Mouse (Mus musculus) lung, embryonic 16.5 days (tissue): ENCODE results near the gene Chchd5. TPM values are rescaled to one million over a fixed set of nuclear protein-coding genes. Genes with fewer than 3 reads are reported as not detected.

Experiments used
- ATAC-seq: fragments of 200-750 bp; cut with Nextera tagmentation; 2 replicates; pipeline ENCODE4 v1.8.0; 2017; ENCODE audit warnings: low read depth, mild to moderate bottlenecking, moderate library complexity
- H3K27ac ChIP-seq: fragments of 300-500 bp; sonication (generic); 2 replicates; pipeline ENCODE4 v1.5.1; 2014; ENCODE audit warnings: mild to moderate bottlenecking, control low read depth, low read length
- H3K27me3 ChIP-seq: fragments of 300-500 bp; sonication (generic); 2 replicates; pipeline ENCODE4 v1.6.1; 2014; ENCODE audit warnings: low read depth, low read length, mixed read lengths; ENCODE audit not compliant: control insufficient read depth, insufficient read depth
- H3K36me3 ChIP-seq: fragments of 300-500 bp; sonication (generic); 2 replicates; pipeline ENCODE4 v1.6.1; 2014; ENCODE audit warnings: low read length; ENCODE audit not compliant: control insufficient read depth, insufficient read depth
- H3K4me1 ChIP-seq: fragments of 300-500 bp; sonication (generic); replicated peaks from 2 replicates; pipeline ENCODE4 v1.6.1; 2014; ENCODE audit warnings: low read length, mixed read lengths; ENCODE audit not compliant: control insufficient read depth, insufficient read depth
- H3K4me2 ChIP-seq: fragments of 300-500 bp; sonication (generic); 2 replicates; pipeline ENCODE4 v1.6.1; 2014; ENCODE audit warnings: low read depth, low read length, control low read depth
- H3K4me3 ChIP-seq: fragments of 300-500 bp; sonication (generic); 2 replicates; pipeline ENCODE4 v1.5.1; 2014; ENCODE audit warnings: mild to moderate bottlenecking, low read length, control low read depth
- H3K9ac ChIP-seq: fragments of 300-500 bp; sonication (generic); 2 replicates; pipeline ENCODE4 v1.6.1; 2014; ENCODE audit warnings: low read length, control low read depth
- H3K9me3 ChIP-seq: fragments of 300-500 bp; sonication (generic); 2 replicates; pipeline ENCODE4 v1.6.1; 2016; ENCODE audit warnings: low read length; ENCODE audit not compliant: control insufficient read depth
- WGBS: fragments of 180-500 bp; shearing (Covaris S2); extraction: QIAGEN DNeasy Blood & Tissue Kit; methylation state at CpG from one replicate; pipeline ENCODE4 v1.1.7; 2014; 5-methylcytosine and 5-hydroxymethylcytosine counted together
- polyA plus RNA-seq: library from polyadenylated mRNA; unstranded; fragments of >200 nt; fragmentation: Nextera tagmentation; extraction: Ambion mirVana; gene quantifications from 2 replicates; pipeline ENCODE4 v1.2.1, GENCODE M21; 2015

Gene Chchd5
- polyA plus RNA-seq, 1 experiment from 2014 or later, result 28.3 TPM

GRCm38 (mm10) chr2:129139906-129140305 is 10.4 kb downstream of the Chchd5 start:
- 79% methylated on average over 10 of the region's 10 CpGs for WGBS
- Histone ChIP-seq H3K9me3 (no peaks in the 10 kb centered on the region), H3K4me3 (no peak overlapping the region), H3K4me2 (no peak overlapping the region), H3K27ac (no peak overlapping the region), H3K9ac (no peak overlapping the region), H3K36me3 (no peaks in the 10 kb centered on the region), H3K27me3 (no peaks in the 10 kb centered on the region), H3K4me1 (no peaks in the 10 kb centered on the region)
- no peak for ATAC-seq

GRCm38 (mm10) chr2:129148836-129149235 is 19.3 kb downstream of the Chchd5 start:
- Histone ChIP-seq H3K27me3 (no peaks in the 10 kb centered on the region), H3K4me3 (no peak overlapping the region), H3K9ac (no peak overlapping the region), H3K36me3 (no peaks in the 10 kb centered on the region), H3K4me1 (no peaks in the 10 kb centered on the region), H3K4me2 (no peak overlapping the region), H3K27ac (no peak overlapping the region), H3K9me3 (no peaks in the 10 kb centered on the region)
- ATAC-seq, result no peak
- 65% methylated on average over 2 of the region's 2 CpGs for WGBS

GRCm38 (mm10) chr2:129150386-129150785 is 20.9 kb downstream of the Chchd5 start:
- no peak overlapping the region for H3K27ac ChIP-seq
- H3K9ac ChIP-seq, result no peak overlapping the region
- H3K36me3 ChIP-seq, result no peaks in the 10 kb centered on the region
- no peak overlapping the region for H3K4me2 ChIP-seq
- WGBS, result 76% methylated on average over 5 of the region's 5 CpGs
- H3K9me3 ChIP-seq, result no peaks in the 10 kb centered on the region
- H3K4me1 ChIP-seq, result no peaks in the 10 kb centered on the region
- no peaks in the 10 kb centered on the region for H3K27me3 ChIP-seq
- no peak overlapping the region for H3K4me3 ChIP-seq
- no peak for ATAC-seq

GRCm38 (mm10) chr2:129151111-129151510 is 21.6 kb downstream of the Chchd5 start:
- H3K9me3 ChIP-seq, result no peaks in the 10 kb centered on the region
- H3K4me2 ChIP-seq, result no peak overlapping the region
- no peaks in the 10 kb centered on the region for H3K4me1 ChIP-seq
- no peak overlapping the region for H3K4me3 ChIP-seq
- no peak for ATAC-seq
- 51% methylated on average over 9 of the region's 9 CpGs for WGBS
- H3K36me3 ChIP-seq, result no peaks in the 10 kb centered on the region
- no peaks in the 10 kb centered on the region for H3K27me3 ChIP-seq
- H3K9ac ChIP-seq, result no peak overlapping the region
- no peak overlapping the region for H3K27ac ChIP-seq

- no peaks in the 10 kb centered on the region for H3K9me3 ChIP-seq
- no peaks in the 10 kb centered on the region for H3K36me3 ChIP-seq
- WGBS, result 70% methylated on average over 1 of the region's 1 CpGs
- H3K4me1 ChIP-seq, result no peaks in the 10 kb centered on the region
- no peak overlapping the region for H3K4me2 ChIP-seq
- H3K27me3 ChIP-seq, result no peaks in the 10 kb centered on the region
- no peak overlapping the region for H3K27ac ChIP-seq
- no peak for ATAC-seq
- no peak overlapping the region for H3K4me3 ChIP-seq
- no peak overlapping the region for H3K9ac ChIP-seq
Measured at GRCm38 (mm10) chr2:129152751-129153150, 23.3 kb downstream of the Chchd5 start.

GRCm38 (mm10) chr2:129164815-129165214 is 35.3 kb downstream of the Chchd5 start:
- H3K36me3 ChIP-seq, result no peaks in the 10 kb centered on the region
- no peak overlapping the region for H3K4me3 ChIP-seq
- WGBS, result 59% methylated on average over 5 of the region's 5 CpGs
- no peak overlapping the region for H3K4me2 ChIP-seq
- no peaks in the 10 kb centered on the region for H3K4me1 ChIP-seq
- H3K27me3 ChIP-seq, result no peaks in the 10 kb centered on the region
- H3K9me3 ChIP-seq, result no peaks in the 10 kb centered on the region
- no peak for ATAC-seq
- H3K9ac ChIP-seq, result no peak overlapping the region
- no peak overlapping the region for H3K27ac ChIP-seq

- no peaks in the 10 kb centered on the region for H3K4me1 ChIP-seq
- peak; percentile 88 for ATAC-seq
- WGBS, result 56% methylated on average over 10 of the region's 10 CpGs
Measured at GRCm38 (mm10) chr2:129166466-129167463, 37.3 kb downstream of the Chchd5 start.

GRCm38 (mm10) chr2:129173386-129173785 is 43.9 kb downstream of the Chchd5 start:
- Histone ChIP-seq H3K27ac (no peak overlapping the region), H3K9ac (no peak overlapping the region), H3K4me2 (no peak overlapping the region), H3K4me3 (no peak overlapping the region), H3K36me3 (no peaks in the 10 kb centered on the region), H3K9me3 (no peaks in the 10 kb centered on the region), H3K27me3 (no peaks in the 10 kb centered on the region), H3K4me1 (0 out of 2 replicates have a peak, but pooled peaks cover 3% of the 10 kb centered on the region)
- no peak for ATAC-seq
- WGBS, result 45% methylated on average over 10 of the region's 10 CpGs

More at GRCm38 (mm10) chr2:129166466-129167463, 37.3 kb downstream of the Chchd5 start:
- H3K9ac ChIP-seq, result no peak overlapping the region
- no peaks in the 10 kb centered on the region for H3K36me3 ChIP-seq
- no peaks in the 10 kb centered on the region for H3K27me3 ChIP-seq
- peak overlapping the region; percentile 58 for H3K27ac ChIP-seq
- H3K9me3 ChIP-seq, result no peaks in the 10 kb centered on the region
- H3K4me2 ChIP-seq, result no peak overlapping the region
- no peak overlapping the region for H3K4me3 ChIP-seq

- no peak overlapping the region for H3K9ac ChIP-seq
- 27% methylated on average over 7 of the region's 7 CpGs for whole genome bisulfite sequencing
Measured at GRCm38 (mm10) chr2:129174474-129174873, 45.0 kb downstream of the Chchd5 start.

More at GRCm38 (mm10) chr2:129174474-129174873, 45.0 kb downstream of the Chchd5 start:
- Histone ChIP-seq H3K27me3 (no peaks in the 10 kb centered on the region), H3K36me3 (no peaks in the 10 kb centered on the region), H3K27ac (no peak overlapping the region), H3K4me1 (0 out of 2 replicates have a peak, but pooled peaks cover 3% of the 10 kb centered on the region), H3K9me3 (no peaks in the 10 kb centered on the region), H3K4me3 (no peak overlapping the region), H3K4me2 (0 out of 2 replicates have a peak overlapping the region, but pooled peaks have one; percentile 14)
- peak; percentile 69; the same call in 1 of the 2 replicates for ATAC-seq
